Mouse (Mus musculus): Measurements from ENCODE around the gene BC051019. TPM values are rescaled to one million over a fixed set of nuclear protein-coding genes. Genes with fewer than 3 reads are reported as not detected.
A peak's percentile ranks its signal among the peaks of the same experiment; 100 is the strongest.

BC051019 gene
- polyA plus RNA-seq (2012; ENCODE audit: insufficient read depth, low replicate concordance): 3.4 TPM in 1 of 2 replicates, not detected in the other

DNA sequence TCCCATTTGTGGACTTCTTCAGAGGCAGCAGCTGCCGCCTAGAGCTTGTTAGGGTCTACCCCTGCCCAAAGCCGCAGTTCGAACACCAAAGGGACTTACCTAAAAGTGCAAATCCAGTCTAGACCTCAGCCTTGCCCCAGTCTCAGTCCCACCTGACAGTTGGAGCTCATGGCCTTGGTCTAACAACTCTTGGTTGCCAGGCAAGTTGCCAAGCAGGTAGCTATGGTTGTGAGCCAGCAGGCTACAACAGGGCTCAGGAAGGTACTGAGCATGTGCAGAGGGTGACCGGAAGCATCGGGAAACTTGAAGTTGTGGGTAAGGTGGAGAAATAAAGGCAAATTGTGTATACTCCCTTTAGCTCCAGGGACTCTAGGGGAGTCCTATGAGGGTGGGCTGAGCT lies at the start of gene BC051019:
Gene BC051019 (minus strand): TSS at position 154 of the 400 bp plus-strand sequence.
- TF ChIP-seq GATA1 (IDR thresholded peaks at IDR 0.05; ENCODE audit: borderline replicate concordance, low read length) (no peak), FLI1 (IDR thresholded peaks at IDR 0.05; ENCODE audit: low read length) (no peak)
- Histone ChIP-seq H3K4me3 (replicated peaks) (no peak within 1 kb of the TSS), H3K9me3 (peaks cover 26% of the 10 kb centered on the region), H3K36me3 (replicated peaks; ENCODE audit: low read length) (no peaks in the 10 kb centered on the region), H3K27me3 (replicated peaks) (peaks cover 16% of the 10 kb centered on the region), H3K4me1 (peaks cover 6% of the 10 kb centered on the region)

DNA sequence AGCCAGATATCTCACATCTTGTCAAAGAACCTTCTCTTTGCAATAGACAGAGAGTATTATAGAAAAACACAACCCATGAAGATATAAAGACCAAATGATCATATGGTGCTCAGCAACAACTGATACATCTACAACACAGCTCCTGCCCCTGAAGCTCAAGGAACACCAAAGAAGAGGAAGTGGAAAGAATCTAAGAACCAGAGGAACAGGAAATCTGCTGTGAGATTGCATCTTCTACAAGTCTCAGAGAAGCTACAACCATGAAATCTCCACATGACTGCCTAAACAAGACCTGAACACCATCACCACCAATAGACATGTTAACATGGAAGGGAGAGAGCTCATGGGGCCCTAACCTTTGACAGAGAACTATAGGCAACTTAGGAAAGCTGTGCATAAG lies 48.6 kb upstream of the BC051019 start:
- Histone ChIP-seq H3K4me3 (replicated peaks) (no peak overlapping the region), H3K36me3 (replicated peaks; ENCODE audit: low read length) (no peaks in the 10 kb centered on the region), H3K4me1 (peaks cover 23% of the 10 kb centered on the region), H3K9me3 (no peaks in the 10 kb centered on the region), H3K27me3 (replicated peaks) (peaks cover 14% of the 10 kb centered on the region)
- TF ChIP-seq FLI1 (IDR thresholded peaks at IDR 0.05; ENCODE audit: low read length) (no peak), GATA1 (IDR thresholded peaks at IDR 0.05; ENCODE audit: borderline replicate concordance, low read length) (no peak)

DNA sequence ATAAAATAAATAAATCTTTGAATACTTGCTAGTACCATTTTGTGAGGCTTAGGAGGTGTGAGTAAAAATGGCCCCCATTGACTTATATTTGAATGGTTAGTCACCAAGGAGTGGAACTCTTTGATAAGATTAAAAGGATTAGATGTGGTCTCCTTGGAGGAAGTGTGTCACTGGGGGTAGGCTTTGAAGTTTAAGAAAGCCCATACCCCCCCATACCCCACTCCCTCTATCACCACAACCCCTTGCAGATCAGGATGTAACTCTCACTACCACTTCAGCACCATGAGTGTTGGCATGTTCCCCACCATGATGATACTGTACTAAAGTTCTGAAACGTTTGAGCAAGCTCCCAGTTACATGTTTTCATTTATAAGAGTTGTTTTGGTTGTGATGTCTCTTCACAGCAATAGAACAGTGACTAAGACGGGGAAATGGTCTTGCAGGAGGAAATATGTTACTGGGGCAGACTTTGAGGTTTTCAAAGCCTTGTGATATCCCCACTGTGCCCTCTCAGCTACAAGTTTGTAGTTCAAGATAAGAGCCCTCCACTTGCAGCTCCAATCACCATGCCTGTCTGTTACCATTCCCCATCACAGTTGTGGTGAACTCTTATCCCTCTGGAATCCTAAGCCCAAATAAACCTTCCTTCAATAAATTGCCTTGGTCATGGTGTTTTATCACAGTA lies 45.2 kb upstream of the BC051019 start:
- no peak for TF ChIP-seq FLI1 (IDR thresholded peaks at IDR 0.05; ENCODE audit: low read length)
- TF ChIP-seq GATA1 (IDR thresholded peaks at IDR 0.05; ENCODE audit: borderline replicate concordance, low read length): no peak
- H3K4me1 ChIP-seq: peaks cover 33% of the 10 kb centered on the region
- peaks cover 10% of the 10 kb centered on the region for H3K27me3 ChIP-seq (replicated peaks)
- no peaks in the 10 kb centered on the region for H3K36me3 ChIP-seq (replicated peaks; ENCODE audit: low read length)
- no peaks in the 10 kb centered on the region for H3K9me3 ChIP-seq
- no peak overlapping the region for H3K4me3 ChIP-seq (replicated peaks)

DNA sequence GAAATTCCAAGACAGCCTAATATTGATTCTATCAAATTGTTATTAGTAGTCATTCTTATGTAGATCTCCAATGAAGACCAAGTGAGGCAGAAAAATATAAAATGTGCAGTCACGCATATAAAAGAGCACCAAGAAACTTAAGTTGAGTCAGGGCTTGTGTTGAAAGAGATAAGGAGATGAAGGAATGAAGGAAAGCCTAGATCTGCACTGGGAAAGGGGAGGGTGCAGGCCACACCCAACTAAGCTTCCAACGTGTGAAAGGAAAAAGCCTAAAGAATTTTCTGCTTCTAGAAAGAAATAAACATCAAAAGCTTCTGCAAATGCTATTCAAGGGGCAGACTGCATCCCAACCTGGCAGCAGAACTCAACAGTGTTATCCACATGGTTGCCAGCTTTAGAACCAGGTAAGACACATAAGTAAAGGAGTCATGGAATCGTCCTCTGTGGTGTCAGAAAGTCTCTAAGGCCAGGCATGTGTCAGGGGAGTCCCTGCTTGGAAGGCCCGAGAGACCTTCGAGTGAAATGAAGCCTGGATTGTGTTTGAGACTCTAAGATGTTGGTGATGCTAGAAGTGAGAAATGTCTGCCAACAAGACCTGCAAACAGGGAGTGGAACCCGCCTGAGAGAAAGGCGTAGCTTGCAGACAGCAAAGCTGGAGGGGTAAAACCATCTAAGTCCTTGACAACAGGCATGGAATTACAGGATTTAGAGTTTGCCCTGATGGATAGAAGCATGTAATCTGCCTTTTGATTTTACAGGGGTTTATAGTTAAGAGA lies 44.1 kb upstream of the BC051019 start:
- Histone ChIP-seq H3K4me1 (peaks cover 33% of the 10 kb centered on the region), H3K9me3 (no peaks in the 10 kb centered on the region), H3K27me3 (replicated peaks) (peaks cover 11% of the 10 kb centered on the region), H3K36me3 (replicated peaks; ENCODE audit: low read length) (no peaks in the 10 kb centered on the region), H3K4me3 (replicated peaks) (no peak overlapping the region)
- TF ChIP-seq FLI1 (IDR thresholded peaks at IDR 0.05; ENCODE audit: low read length) (no peak), GATA1 (IDR thresholded peaks at IDR 0.05; ENCODE audit: borderline replicate concordance, low read length) (no peak)

DNA sequence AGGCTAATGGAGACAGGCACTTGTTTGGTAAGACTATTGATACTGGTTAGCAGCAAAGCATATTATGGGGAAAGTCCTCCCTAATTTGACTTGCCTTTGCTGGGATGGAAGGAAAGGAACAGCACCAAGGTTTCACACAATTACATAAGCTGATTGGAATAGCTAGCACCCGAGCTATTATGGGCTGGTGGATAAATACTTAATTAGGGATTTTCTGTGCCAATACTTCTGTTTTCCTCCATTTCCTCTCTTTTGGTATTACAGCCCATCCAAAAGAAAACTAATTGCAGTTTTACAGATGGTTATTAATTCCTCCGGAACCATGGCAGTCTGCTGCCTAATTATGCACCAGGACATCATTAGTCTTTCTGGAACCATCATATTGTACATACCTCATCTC lies 40.4 kb upstream of the BC051019 start:
- peaks cover 35% of the 10 kb centered on the region for H3K4me1 ChIP-seq
- TF ChIP-seq GATA1 (IDR thresholded peaks at IDR 0.05; ENCODE audit: borderline replicate concordance, low read length) (no peak), FLI1 (IDR thresholded peaks at IDR 0.05; ENCODE audit: low read length) (no peak)
- H3K27me3 ChIP-seq (replicated peaks): peaks cover 8% of the 10 kb centered on the region
- H3K36me3 ChIP-seq (replicated peaks; ENCODE audit: low read length): no peaks in the 10 kb centered on the region
- H3K4me3 ChIP-seq (replicated peaks): no peak overlapping the region
- no peaks in the 10 kb centered on the region for H3K9me3 ChIP-seq

DNA sequence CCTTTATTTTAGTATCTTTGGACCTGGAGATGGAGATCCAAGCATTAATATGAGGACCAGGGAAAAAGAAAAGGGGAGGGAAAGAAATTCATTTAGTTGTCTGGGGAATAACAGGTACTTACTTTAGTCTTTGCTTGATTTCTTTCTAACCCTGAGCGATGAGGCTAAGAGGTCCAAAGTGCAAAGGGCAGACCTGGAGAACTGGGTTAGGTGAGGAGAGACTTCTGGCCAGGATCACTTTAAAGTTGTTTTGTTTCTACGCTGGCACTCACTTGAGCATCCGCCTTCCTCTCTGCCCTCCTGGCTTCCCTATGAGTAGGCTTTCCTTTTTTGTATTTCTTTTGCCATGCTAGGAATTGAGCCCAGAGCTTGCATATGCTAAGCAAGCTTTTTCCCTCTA lies 32.6 kb upstream of the BC051019 start:
- Histone ChIP-seq H3K4me3 (replicated peaks) (no peak overlapping the region), H3K9me3 (peaks cover 5% of the 10 kb centered on the region; the same call in 1 of the 2 replicates), H3K4me1 (peaks cover 34% of the 10 kb centered on the region), H3K36me3 (replicated peaks; ENCODE audit: low read length) (peaks cover 6% of the 10 kb centered on the region), H3K27me3 (replicated peaks) (peaks cover 2% of the 10 kb centered on the region)
- TF ChIP-seq FLI1 (IDR thresholded peaks at IDR 0.05; ENCODE audit: low read length) (no peak), GATA1 (IDR thresholded peaks at IDR 0.05; ENCODE audit: borderline replicate concordance, low read length) (no peak)

DNA sequence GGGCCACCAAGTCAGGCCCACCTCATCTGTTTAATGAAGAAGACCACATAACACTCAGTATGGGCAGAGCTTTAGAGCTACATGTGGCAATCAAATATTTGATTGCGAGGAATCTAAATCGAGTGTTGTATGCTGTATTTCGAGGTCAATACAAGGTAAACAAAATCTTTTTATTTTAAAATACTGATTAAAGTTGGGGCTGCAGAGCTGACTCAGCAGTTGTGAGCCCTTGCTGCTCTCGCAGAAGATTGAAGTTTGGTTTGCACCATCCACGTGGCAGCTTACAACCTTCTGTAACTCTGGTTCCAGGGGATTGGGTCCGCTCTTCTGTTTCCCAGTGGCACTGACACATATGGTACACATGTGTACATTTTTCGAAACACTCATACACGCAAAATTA lies 30.4 kb upstream of the BC051019 start:
- Histone ChIP-seq H3K36me3 (replicated peaks; ENCODE audit: low read length) (peaks cover 18% of the 10 kb centered on the region), H3K4me3 (replicated peaks) (no peak overlapping the region), H3K9me3 (peaks cover 5% of the 10 kb centered on the region; the same call in 1 of the 2 replicates), H3K27me3 (replicated peaks) (no peaks in the 10 kb centered on the region), H3K4me1 (peaks cover 43% of the 10 kb centered on the region)
- no peak for TF ChIP-seq FLI1 (IDR thresholded peaks at IDR 0.05; ENCODE audit: low read length)
- no peak for TF ChIP-seq GATA1 (IDR thresholded peaks at IDR 0.05; ENCODE audit: borderline replicate concordance, low read length)

DNA sequence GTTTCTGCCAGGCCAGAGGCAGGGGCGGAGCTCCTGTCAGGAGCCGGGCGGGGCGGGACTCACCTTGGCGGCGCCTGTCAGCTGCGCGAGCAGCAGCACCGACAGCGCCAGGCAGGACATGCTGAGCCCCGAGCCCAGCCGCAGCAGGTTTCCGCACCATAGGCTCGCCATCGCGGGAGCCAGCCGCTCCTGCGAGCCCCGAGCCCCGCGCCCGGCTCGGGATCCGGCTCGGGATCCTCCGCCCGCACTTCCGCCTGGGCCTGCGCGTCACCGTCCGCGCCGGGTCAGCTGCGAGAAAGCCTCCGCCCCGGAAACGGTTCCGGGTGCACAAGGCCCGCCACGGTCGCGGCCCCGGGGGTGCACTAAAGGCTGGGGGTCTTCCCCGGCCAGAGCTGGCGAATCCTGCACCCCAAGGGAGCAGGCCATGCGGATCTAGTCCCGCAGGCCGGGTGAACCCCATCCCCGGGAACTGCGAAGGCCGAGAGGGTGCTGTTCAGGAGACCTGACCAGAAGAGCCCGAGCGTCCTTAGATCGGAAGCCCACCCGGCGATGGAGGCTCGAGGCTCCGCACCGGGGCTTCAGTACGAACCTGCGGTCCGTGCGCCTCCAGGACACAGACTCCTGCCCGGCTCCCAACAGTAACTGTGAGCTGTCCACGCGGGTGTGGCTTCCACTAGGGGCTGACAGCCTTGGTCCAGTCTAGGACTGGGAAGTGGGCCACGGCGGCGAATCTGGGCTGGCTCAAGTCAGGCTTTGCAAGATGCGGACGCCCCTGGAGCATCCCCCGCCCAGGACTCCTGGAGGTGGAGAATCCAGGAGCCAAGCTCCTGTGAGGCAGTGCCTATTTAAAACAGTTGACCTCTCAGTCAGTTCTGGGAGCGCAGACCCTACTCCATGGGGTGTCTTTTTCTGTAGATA lies 28.6 kb upstream of the BC051019 start, which contains the start of gene Tmem9b:
Gene Tmem9b (minus strand): TSS at position 868 of the 918 bp plus-strand sequence.
- peaks cover 34% of the 10 kb centered on the region for H3K36me3 ChIP-seq (replicated peaks; ENCODE audit: low read length)
- H3K4me3 ChIP-seq (replicated peaks): peak within 1 kb of the TSS; percentile 96
- H3K4me1 ChIP-seq: peaks cover 49% of the 10 kb centered on the region
- TF ChIP-seq FLI1 (IDR thresholded peaks at IDR 0.05; ENCODE audit: low read length) (no peak), GATA1 (IDR thresholded peaks at IDR 0.05; ENCODE audit: borderline replicate concordance, low read length) (no peak)
- H3K27me3 ChIP-seq (replicated peaks): no peaks in the 10 kb centered on the region
- H3K9me3 ChIP-seq: peaks cover 5% of the 10 kb centered on the region; the same call in 1 of the 2 replicates

DNA sequence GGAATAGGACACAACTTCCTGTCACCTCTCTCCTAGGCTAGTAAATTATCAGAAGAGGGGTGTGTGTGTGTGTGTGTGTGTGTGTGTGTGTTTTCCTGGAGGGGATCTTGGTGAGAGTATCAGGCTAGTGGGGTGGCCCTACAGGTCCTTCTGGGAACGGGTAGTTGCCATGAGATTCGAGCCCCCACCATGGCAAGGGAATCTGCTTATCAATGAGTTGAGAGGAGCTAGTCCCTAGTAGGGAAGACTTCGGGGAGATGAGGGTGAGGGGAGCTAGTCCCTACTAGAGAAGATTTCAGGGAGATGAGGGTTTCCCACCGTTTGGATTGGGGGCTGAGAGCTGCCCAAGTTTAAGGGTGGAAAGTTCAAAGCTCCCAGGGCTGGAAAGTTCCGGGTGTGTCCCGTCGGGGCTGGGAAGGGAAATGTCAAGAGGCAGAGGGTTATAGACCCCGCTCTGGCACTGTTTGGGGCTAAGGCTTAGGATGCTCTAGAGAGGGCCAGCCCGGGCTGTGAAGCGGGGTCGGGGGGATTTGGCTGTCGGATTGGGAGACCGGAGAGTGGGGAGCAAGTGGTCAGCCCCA lies 27.9 kb upstream of the BC051019 start:
- Histone ChIP-seq H3K27me3 (replicated peaks) (no peaks in the 10 kb centered on the region), H3K36me3 (replicated peaks; ENCODE audit: low read length) (peaks cover 42% of the 10 kb centered on the region), H3K4me3 (replicated peaks) (peak overlapping the region; percentile 96), H3K9me3 (peaks cover 5% of the 10 kb centered on the region; the same call in 1 of the 2 replicates), H3K4me1 (peaks cover 55% of the 10 kb centered on the region)
- TF ChIP-seq GATA1 (IDR thresholded peaks at IDR 0.05; ENCODE audit: borderline replicate concordance, low read length) (no peak), FLI1 (IDR thresholded peaks at IDR 0.05; ENCODE audit: low read length) (no peak)

Data from megakaryocyte, embryonic 14.5 days (primary cell).